Mouse (Mus musculus) small intestine, adult 2 months (tissue): ENCODE measurements at regions not wholly inside any gene's neighbourhood (a gene's known extent, or its start where the extent isn't known, plus 50 kb on each side); places are given as distances from the start of the nearest gene placed in this dataset.

Source experiments
- H3K27ac ChIP-seq: fragments of 200-500 bp; 2 replicates; pipeline ENCODE4 v1.5.1; 2012; ENCODE audit warnings: low read depth, low read length, control low read depth, inconsistent platforms; ENCODE audit not compliant: insufficient read depth
- H3K27me3 ChIP-seq: fragments of 200-500 bp; 2 replicates; pipeline ENCODE4 v1.6.1; 2012; ENCODE audit warnings: mild to moderate bottlenecking, moderate library complexity, low read length, inconsistent platforms; ENCODE audit not compliant: control insufficient read depth, insufficient read depth
- H3K36me3 ChIP-seq: fragments of 200-500 bp; 2 replicates; pipeline ENCODE4 v1.6.1; 2012; ENCODE audit warnings: mild to moderate bottlenecking, low read length, control low read depth, inconsistent platforms; ENCODE audit not compliant: control insufficient read depth, insufficient read depth
- H3K4me1 ChIP-seq: fragments of 200-500 bp; 2 replicates; pipeline ENCODE4 v1.6.1; 2012; ENCODE audit warnings: low read length, inconsistent platforms, mixed read lengths; ENCODE audit not compliant: control insufficient read depth, insufficient read depth, insufficient read length
- H3K4me3 ChIP-seq: fragments of 200-500 bp; 2 replicates; pipeline ENCODE4 v1.5.1; 2012; ENCODE audit warnings: low read depth, mild to moderate bottlenecking, control low read depth, inconsistent platforms, low read length, moderate library complexity
- CTCF ChIP-seq: fragments of 200-500 bp; IDR thresholded peaks from 2 replicates; pipeline ENCODE4 v1.5.1; 2012; ENCODE audit warnings: low read depth, mild to moderate bottlenecking, control low read depth, inconsistent platforms, low read length, moderate library complexity, mixed read lengths; ENCODE audit not compliant: insufficient replicate concordance, insufficient read length; ENCODE audit errors: extremely low read depth
- POLR2A ChIP-seq: fragments of 200-500 bp; IDR thresholded peaks from 2 replicates; pipeline ENCODE4 v1.6.1; 2012; ENCODE audit warnings: low read depth, mild to moderate bottlenecking, control low read depth, inconsistent platforms, low read length, moderate library complexity
- WGBS: fragments of 180-500 bp; shearing (Covaris S2); methylation state at CpG from one replicate; pipeline ENCODE4 v1.1.7; 2018; 5-methylcytosine and 5-hydroxymethylcytosine counted together

GRCm38 (mm10) chr11:112130090-112130489, 651.9 kb upstream of the Sox9 start:
- no peak overlapping the region for H3K4me3 ChIP-seq
- TF ChIP-seq POLR2A (no peak), CTCF (no peak)
- H3K4me1 ChIP-seq: no peaks in the 10 kb centered on the region
- H3K27ac ChIP-seq: no peak overlapping the region
- no peaks in the 10 kb centered on the region for H3K27me3 ChIP-seq
- H3K36me3 ChIP-seq: no peaks in the 10 kb centered on the region
- WGBS: 70% methylated on average over 4 of the region's 4 CpGs

- WGBS: 39% methylated on average over 8 of the region's 8 CpGs
Measured at GRCm38 (mm10) chr11:112137401-112138020, 644.5 kb upstream of the Sox9 start.

GRCm38 (mm10) chr11:112140058-112140457, 642.0 kb upstream of the Sox9 start:
- Histone ChIP-seq H3K27me3 (no peaks in the 10 kb centered on the region), H3K4me1 (no peaks in the 10 kb centered on the region), H3K36me3 (no peaks in the 10 kb centered on the region), H3K27ac (no peak overlapping the region), H3K4me3 (no peak overlapping the region)
- TF ChIP-seq CTCF (no peak), POLR2A (no peak)
- WGBS: 77% methylated on average over 9 of the region's 9 CpGs

More at GRCm38 (mm10) chr11:112137401-112138020, 644.5 kb upstream of the Sox9 start:
- H3K4me3 ChIP-seq: no peak overlapping the region
- no peaks in the 10 kb centered on the region for H3K36me3 ChIP-seq
- TF ChIP-seq POLR2A: no peak
- TF ChIP-seq CTCF: no peak
- H3K27me3 ChIP-seq: no peaks in the 10 kb centered on the region
- H3K27ac ChIP-seq: no peak overlapping the region
- H3K4me1 ChIP-seq: no peaks in the 10 kb centered on the region

- no peak overlapping the region for H3K27ac ChIP-seq
- H3K4me1 ChIP-seq: no peaks in the 10 kb centered on the region
- no peaks in the 10 kb centered on the region for H3K36me3 ChIP-seq
- no peaks in the 10 kb centered on the region for H3K27me3 ChIP-seq
- 90% methylated on average over 4 of the region's 4 CpGs for WGBS
- no peak for TF ChIP-seq POLR2A
- TF ChIP-seq CTCF: no peak
- no peak overlapping the region for H3K4me3 ChIP-seq
Measured at GRCm38 (mm10) chr11:112140495-112140894, 641.5 kb upstream of the Sox9 start.

GRCm38 (mm10) chr11:112140912-112141311, 641.1 kb upstream of the Sox9 start:
- no peak overlapping the region for H3K4me3 ChIP-seq
- TF ChIP-seq CTCF (no peak), POLR2A (no peak)
- no peak overlapping the region for H3K27ac ChIP-seq
- no peaks in the 10 kb centered on the region for H3K27me3 ChIP-seq
- H3K4me1 ChIP-seq: no peaks in the 10 kb centered on the region
- 84% methylated on average over 9 of the region's 9 CpGs for WGBS
- H3K36me3 ChIP-seq: no peaks in the 10 kb centered on the region

- WGBS: 65% methylated on average over 3 of the region's 3 CpGs
- no peaks in the 10 kb centered on the region for H3K27me3 ChIP-seq
- TF ChIP-seq CTCF (no peak), POLR2A (no peak)
- H3K36me3 ChIP-seq: no peaks in the 10 kb centered on the region
- no peak overlapping the region for H3K4me3 ChIP-seq
- no peaks in the 10 kb centered on the region; the same call in 1 of the 2 replicates for H3K4me1 ChIP-seq
- H3K27ac ChIP-seq: no peak overlapping the region
Measured at GRCm38 (mm10) chr11:112152051-112152450, 630.0 kb upstream of the Sox9 start.

GRCm38 (mm10) chr11:112153198-112153597, 628.8 kb upstream of the Sox9 start:
- Histone ChIP-seq H3K4me3 (no peak overlapping the region), H3K36me3 (no peaks in the 10 kb centered on the region), H3K27me3 (no peaks in the 10 kb centered on the region), H3K27ac (no peak overlapping the region), H3K4me1 (no peaks in the 10 kb centered on the region; the same call in 1 of the 2 replicates)
- WGBS: 89% methylated on average over 5 of the region's 5 CpGs
- TF ChIP-seq CTCF (no peak), POLR2A (no peak)
